Mouse (Mus musculus) large intestine, adult 2 months (tissue): ENCODE data around the gene Piezo1. TPM values are rescaled to one million over a fixed set of nuclear protein-coding genes. Genes with fewer than 3 reads are reported as not detected.

Experiments used
- DNase-seq: peaks from one replicate; pipeline ENCODE4 v3.0.0-alpha.2; 2012; ENCODE audit warnings: low read depth, low spot score
- WGBS: fragments of 180-500 bp; shearing (Covaris S2); methylation state at CpG from one replicate; pipeline ENCODE4 v1.1.7; 2018; 5-methylcytosine and 5-hydroxymethylcytosine counted together
- polyA plus RNA-seq: library from polyadenylated mRNA; depleted of rRNA; stranded (reverse); fragments of >200 nt; gene quantifications from 2 replicates; pipeline ENCODE4 v1.2.3, GENCODE M21; 2012; rRNA removed

Gene Piezo1
- polyA plus RNA-seq, 1 experiment: 38.3 TPM

DNA sequence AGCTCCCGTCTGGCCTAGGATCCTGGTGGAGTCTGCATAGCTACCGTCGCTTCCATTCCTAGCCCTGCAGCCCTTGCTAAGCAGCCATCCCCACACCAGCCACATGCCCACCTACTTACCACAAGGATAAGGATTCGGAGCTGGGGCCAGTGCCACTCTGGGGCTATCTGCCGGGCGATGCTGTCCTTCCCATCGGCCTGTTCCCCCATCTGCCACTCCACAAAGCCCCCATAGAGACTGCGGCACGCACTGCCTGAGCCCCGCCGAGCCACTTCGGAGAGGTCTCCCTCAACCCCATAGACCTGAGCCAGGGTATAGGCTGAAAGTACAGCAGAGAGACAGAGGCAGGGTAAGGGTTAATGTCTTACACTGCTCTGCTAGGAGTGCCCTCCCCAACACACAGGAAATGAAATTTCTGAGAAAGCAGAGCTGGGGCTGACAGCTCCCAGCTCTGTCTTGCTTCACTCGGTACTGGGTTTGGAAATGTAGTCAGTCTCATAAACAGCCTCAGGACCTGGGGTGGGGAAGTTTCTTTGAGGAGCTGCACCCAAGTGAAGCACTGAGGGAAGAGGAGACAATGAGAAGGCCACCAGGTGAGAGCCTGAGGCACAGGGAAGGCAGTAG is 113.3 kb downstream of the Piezo1 start:
- 87% methylated on average over 13 of the region's 13 CpGs for WGBS
- DNase-seq: no peak

DNA sequence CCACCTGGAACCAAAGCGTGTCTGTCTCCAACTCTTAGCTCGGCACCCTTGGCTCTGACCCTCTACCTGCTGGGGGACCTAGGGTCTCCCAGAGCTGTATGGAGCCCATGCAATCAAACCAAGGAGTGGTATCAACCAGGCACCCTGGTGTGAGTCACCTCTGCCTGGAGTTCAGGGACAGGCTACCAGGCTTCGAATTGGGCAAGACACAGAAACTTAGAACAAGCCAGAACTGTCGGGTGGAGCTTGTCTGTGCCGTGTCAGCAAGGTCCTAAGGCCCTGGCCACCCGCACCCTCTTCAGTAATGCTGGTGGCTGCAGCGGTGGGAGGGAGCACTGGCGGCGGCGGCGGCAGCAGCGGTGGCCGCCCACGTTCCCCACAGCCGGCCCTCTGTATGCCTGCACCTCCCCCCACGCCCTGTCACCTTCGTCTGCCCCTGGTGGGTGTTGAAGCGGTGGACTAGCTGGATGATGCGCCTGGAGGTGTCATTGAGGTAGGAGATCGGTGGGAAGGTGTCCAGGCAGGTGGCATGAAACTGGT is 114.5 kb downstream of the Piezo1 start:
- WGBS: 85% methylated on average over 20 of the region's 20 CpGs
- no peak for DNase-seq

DNA sequence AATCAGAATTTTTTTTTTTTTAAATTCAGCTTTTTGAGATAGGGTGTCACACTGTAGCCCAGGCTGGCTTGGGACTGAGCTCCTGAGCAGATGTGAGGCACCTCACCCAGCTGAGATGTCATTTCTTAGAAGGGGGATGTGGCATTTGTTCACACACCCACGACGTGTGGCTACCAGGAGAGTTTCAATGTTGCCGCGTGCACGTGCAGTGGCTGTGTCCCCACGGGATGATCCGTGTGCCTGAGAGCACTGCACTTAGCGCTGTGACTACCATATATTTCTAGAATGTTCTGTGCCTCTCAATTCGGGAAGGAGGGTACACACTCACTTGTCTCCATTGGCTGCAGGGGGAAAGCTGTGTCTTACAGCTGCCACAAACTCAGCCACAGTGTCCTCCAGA is 115.0 kb downstream of the Piezo1 start:
- no peak for DNase-seq
- WGBS: 93% methylated on average over 9 of the region's 9 CpGs

DNA sequence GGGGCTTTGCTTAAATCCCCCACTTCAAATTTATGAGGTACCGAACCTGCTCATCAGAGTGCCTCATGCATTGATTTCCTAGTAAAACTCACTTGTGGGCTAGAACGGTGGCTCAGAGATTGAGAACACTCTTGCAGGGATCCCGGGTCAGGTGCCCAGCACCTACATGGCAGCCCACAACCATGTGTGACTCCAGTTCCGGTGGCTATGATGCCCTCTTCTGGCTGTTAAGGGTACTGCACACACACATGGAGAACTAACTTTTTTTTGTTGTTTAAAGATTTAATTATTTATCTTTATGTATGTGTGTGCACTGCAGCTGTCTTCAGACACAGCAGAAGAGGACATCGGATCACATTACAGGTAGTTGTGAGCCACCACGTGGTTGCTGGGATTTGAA is 115.8 kb downstream of the Piezo1 start:
- DNase-seq: no peak
- 92% methylated on average over 6 of the region's 6 CpGs for WGBS

DNA sequence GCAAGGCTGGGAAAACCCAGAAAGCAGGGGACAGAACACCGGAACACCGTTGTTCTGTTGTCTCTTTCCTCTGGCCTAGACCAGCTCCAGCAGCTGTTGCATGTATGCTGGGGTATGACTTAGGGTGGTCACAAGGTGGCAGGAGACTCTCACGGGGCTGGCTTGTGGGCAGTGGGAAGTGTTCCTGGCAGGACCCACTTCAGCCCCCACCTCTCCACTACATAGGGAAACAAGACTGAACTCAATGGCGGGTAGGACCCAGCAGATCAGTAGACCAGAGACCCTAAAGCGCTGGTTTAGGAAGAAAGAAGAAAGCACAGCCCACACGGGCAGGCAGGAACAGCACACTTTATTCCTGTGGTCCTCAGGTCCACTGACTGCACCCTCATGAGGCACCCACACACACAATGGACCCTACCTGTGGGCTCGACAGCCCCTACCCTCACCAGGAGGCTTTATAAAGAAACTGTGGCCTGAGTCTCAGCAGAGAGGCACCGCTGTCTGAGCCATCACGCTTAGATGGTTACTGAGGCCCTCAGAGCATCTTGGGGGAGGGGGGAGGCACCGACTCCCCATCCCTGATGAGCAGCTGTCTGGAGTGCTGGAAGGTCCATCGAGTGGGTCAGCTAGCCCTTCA is 117.7 kb downstream of the Piezo1 start:
- no peak for DNase-seq
- WGBS: 60% methylated on average over 11 of the region's 11 CpGs

DNA sequence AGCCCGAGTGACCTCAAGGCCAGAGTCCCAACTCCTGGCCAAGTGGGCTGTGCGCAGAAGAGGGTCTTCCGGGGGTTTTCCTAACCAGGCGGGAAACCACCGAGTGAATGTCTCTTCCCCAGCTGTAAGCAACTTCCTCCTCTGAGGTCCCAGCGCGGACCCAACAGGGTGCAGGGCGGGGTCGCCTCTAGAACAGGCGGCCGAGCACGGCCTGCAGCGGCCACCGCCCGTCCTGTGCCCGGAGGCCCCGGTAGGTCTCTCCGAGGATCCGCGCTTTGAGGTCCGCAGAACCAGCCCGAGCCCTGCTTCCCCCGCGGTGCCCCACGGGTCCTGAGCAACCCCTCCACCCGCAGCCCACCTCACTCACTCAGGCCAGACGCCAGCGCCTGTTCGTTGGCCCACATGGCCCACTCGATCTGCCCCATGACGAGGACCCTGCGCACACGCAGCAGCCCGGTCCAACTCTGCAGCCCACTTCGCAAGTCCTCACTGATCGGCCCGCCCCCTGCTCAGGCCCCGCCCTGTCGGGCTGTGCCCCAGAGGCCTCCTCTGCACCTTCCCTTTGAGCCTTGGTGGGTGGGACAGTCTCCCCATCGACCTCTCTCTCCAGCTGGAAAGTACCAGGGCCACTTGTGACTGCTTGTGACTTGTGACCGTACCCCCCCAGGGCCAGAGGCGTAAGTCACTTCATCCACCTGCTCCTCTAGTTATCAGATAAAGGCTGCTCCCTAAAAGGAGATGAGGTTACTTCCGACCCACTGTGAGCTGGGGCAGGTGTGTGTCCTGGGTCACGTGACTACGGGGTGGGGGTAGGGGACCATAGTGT is 118.5 kb downstream of the Piezo1 start, which contains the start of gene Cyba:
Cyba (minus strand) TSS at position 488 of the 826 bp plus-strand sequence.
- 1% methylated on average over 45 of the region's 45 CpGs for WGBS
- no peak for DNase-seq

Other genes with a start within 250 kb of the Piezo1 start
- gene Trhr2, start 190.6 kb downstream of the Piezo1 start, polyA plus RNA-seq: not detected in 2 replicates
- gene Zc3h18, start 174.7 kb downstream of the Piezo1 start, polyA plus RNA-seq: 18.6 and 29.6 TPM in 2 replicates
- gene Il17c, start 129.3 kb downstream of the Piezo1 start, polyA plus RNA-seq: 0.21 and 0.41 TPM in 2 replicates
- 240 and 254 TPM in 2 replicates for gene Cyba, start 118.4 kb downstream of the Piezo1 start, polyA plus RNA-seq
- gene Mvd, start 107.9 kb downstream of the Piezo1 start, polyA plus RNA-seq: 45.0 and 54.8 TPM in 2 replicates
- 1.4 and 1.6 TPM in 2 replicates for gene Snai3, start 90.6 kb downstream of the Piezo1 start, polyA plus RNA-seq
- gene Rnf166, start 75.3 kb downstream of the Piezo1 start, polyA plus RNA-seq: 49.6 and 52.5 TPM in 2 replicates
- gene Ctu2, start 75.2 kb downstream of the Piezo1 start, polyA plus RNA-seq: 20.8 and 27.6 TPM in 2 replicates
- gene Cdt1, start 16.7 kb upstream of the Piezo1 start, polyA plus RNA-seq: 42.7 and 43.0 TPM in 2 replicates
- 318 and 399 TPM in 2 replicates for gene Aprt, start 25.6 kb upstream of the Piezo1 start, polyA plus RNA-seq
- gene Galns, start 60.1 kb upstream of the Piezo1 start, polyA plus RNA-seq: 19.1 and 24.5 TPM in 2 replicates
- 165 and 169 TPM in 2 replicates for gene Trappc2l, start 60.3 kb upstream of the Piezo1 start, polyA plus RNA-seq
- 0.07 and 0.10 TPM in 2 replicates for gene Pabpn1l, start 71.4 kb upstream of the Piezo1 start, polyA plus RNA-seq
- 5.7 and 6.3 TPM in 2 replicates for gene Cbfa2t3, start 147.8 kb upstream of the Piezo1 start, polyA plus RNA-seq
- 30.5 and 34.6 TPM in 2 replicates for gene Acsf3, start 224.2 kb upstream of the Piezo1 start, polyA plus RNA-seq